Mouse (Mus musculus) Patski (cell line): ENCODE data around the gene Amt. TPM values are rescaled to one million over a fixed set of nuclear protein-coding genes. Genes with fewer than 3 reads are reported as not detected.
"Not testable (repeated sequence)": the region's sequence is repeated elsewhere in the genome, so short reads cannot be mapped to it uniquely, and the experiment has no call there.

ENCODE experiments used
- ATAC-seq: fragments of 100-300 bp; one replicate; pipeline ENCODE4 v1.8.0; 2021
- CTCF ChIA-PET: fragments of 350-600 bp; sonication (Branson Sonifier 250); formaldehyde crosslinking; loops from one replicate; lab custom pipeline; 2022; ENCODE audit warnings: inconsistent platforms; lab: Charles Lee
- POLR2A ChIA-PET: fragments of 350-600 bp; sonication (Branson Sonifier 250); formaldehyde crosslinking; loops from one replicate; lab custom pipeline; 2022; ENCODE audit warnings: antibody characterized with exemption, inconsistent platforms; lab: Charles Lee
- DNase-seq: peaks from one replicate; pipeline ENCODE4 v3.0.0-alpha.2; 2011; ENCODE audit warnings: low read depth, low spot score
- H3K27me3 ChIP-seq: fragments of 371-371 bp; one replicate; pipeline ENCODE4 v1.5.1; 2021
- CTCF ChIP-seq: fragments of 100-300 bp; IDR thresholded peaks from one replicate; pipeline ENCODE4 v1.5.1; 2021
- in situ Hi-C: fragments of 300-500 bp; cut with MboI; formaldehyde crosslinking; loops from 3 replicates; pipeline ENCODE4 v1.11.1; 2018; ENCODE audit warnings: low pct_unique_long_range_greater_than_20kb, mixed read lengths
- polyA plus RNA-seq: library from polyadenylated mRNA; unstranded; gene quantifications from one replicate; pipeline ENCODE4 v1.2.3, GENCODE M21; 2021

Gene Amt
- polyA plus RNA-seq, 1 experiment from 2014 or later, result 6.0 TPM

GRCm38 (mm10) chr9:108278697-108279450, 17.8 kb upstream of the Amt start:
- no peaks in the 10 kb centered on the region for H3K27me3 ChIP-seq
- in situ Hi-C loops, result loop anchor here (5.0 kb wide), 1 partner anchor 77 kb away; no protein-coding TSS in a partner anchor
- ATAC-seq (no peak), DNase-seq (no peak)
- ChIA-PET CTCF (interaction anchor here (0.6 to 1.7 kb wide), 5 partner anchors 14 to 183 kb away, joined by 3 read pairs; no protein-coding TSS in a partner anchor), POLR2A (interaction anchor here (0.6 kb wide), 1 partner anchor 39 kb away, joined by 3 read pairs; no protein-coding TSS in a partner anchor)
- TF ChIP-seq CTCF, result peak; percentile 83

- ChIA-PET CTCF (interaction anchor here (0.9 to 1.7 kb wide), 3 partner anchors 15 to 185 kb away, joined by 3 to 4 read pairs (median 3); no protein-coding TSS in a partner anchor), POLR2A (no interaction called here)
- in situ Hi-C loops, result loop anchor here (5.0 kb wide), 1 partner anchor 143 kb away; no protein-coding TSS in a partner anchor
- DNase-seq, result no peak
- no peaks in the 10 kb centered on the region for H3K27me3 ChIP-seq
- no peak for TF ChIP-seq CTCF
- peak; percentile 69 for ATAC-seq
These were observed 16.4 kb upstream of the Amt start for GRCm38 (mm10) chr9:108280071-108280828.

- in situ Hi-C loops, result loop anchor here (5.0 kb wide), 1 partner anchor 147 kb away; no protein-coding TSS in a partner anchor
- DNase-seq (no peak), ATAC-seq (peak; percentile 67)
- ChIA-PET CTCF (interaction anchor here (0.8 to 2.6 kb wide), 16 partner anchors 9 to 193 kb away, joined by 3 to 20 read pairs (median 4); partner anchors contain the start of gene Dag1), POLR2A (interaction anchor here (0.7 to 0.8 kb wide), 2 partner anchors 9 to 189 kb away, joined by 3 to 5 read pairs; no protein-coding TSS in a partner anchor)
- H3K27me3 ChIP-seq, result no peaks in the 10 kb centered on the region
- peak; percentile 87 for TF ChIP-seq CTCF
These were observed 12.2 kb upstream of the Amt start for GRCm38 (mm10) chr9:108284410-108284809.

GRCm38 (mm10) chr9:108287526-108288238, 9.0 kb upstream of the Amt start:
- CTCF ChIA-PET, result interaction anchor here (1.6 kb wide), 1 partner anchor 123 kb away, joined by 3 read pairs; no protein-coding TSS in a partner anchor
- H3K27me3 ChIP-seq, ATAC-seq, DNase-seq, POLR2A ChIA-PET: not testable (repeated sequence)
- in situ Hi-C loops, result loop anchor here (5.0 kb wide), 1 partner anchor 190 kb away; no protein-coding TSS in a partner anchor

- TF ChIP-seq CTCF, result no peak
- CTCF ChIA-PET, result no interaction called here
- no peak for ATAC-seq
- POLR2A ChIA-PET, result interaction anchor here (0.6 to 0.7 kb wide), 2 partner anchors 25 to 202 kb away, joined by 3 to 4 read pairs; no protein-coding TSS in a partner anchor
- in situ Hi-C loops, result loop anchor here (5.0 kb wide), 1 partner anchor 192 kb away; no protein-coding TSS in a partner anchor
- DNase-seq, result no peak
- H3K27me3 ChIP-seq, result no peaks in the 10 kb centered on the region
These were observed 7.3 kb upstream of the Amt start for GRCm38 (mm10) chr9:108289347-108289746.

- peak; percentile 84 for DNase-seq
- peak; percentile 98 for ATAC-seq
- ChIA-PET POLR2A (interaction anchor here (0.6 to 1.1 kb wide), 3 partner anchors 26 to 212 kb away, joined by 3 to 5 read pairs (median 4); no protein-coding TSS in a partner anchor), CTCF (interaction anchor here (0.6 to 1.4 kb wide), 2 partner anchors 14 to 26 kb away, joined by 3 read pairs; no protein-coding TSS in a partner anchor)
- TF ChIP-seq CTCF, result no peak
- no peaks in the 10 kb centered on the region for H3K27me3 ChIP-seq
- in situ Hi-C loops, result no loop called here
These were observed 6.5 kb upstream of the Amt start, which contains the start of gene Nicn1 for GRCm38 (mm10) chr9:108290016-108290750. Gene Nicn1, plus strand, starts transcription at chr9:108290429.

GRCm38 (mm10) chr9:108290773-108291172, 5.9 kb upstream of the Amt start:
- ATAC-seq (no peak), DNase-seq (no peak)
- in situ Hi-C loops, result no loop called here
- no peak for TF ChIP-seq CTCF
- ChIA-PET CTCF (interaction anchor here (0.6 to 1.4 kb wide), 3 partner anchors 12 to 26 kb away, joined by 3 read pairs; no protein-coding TSS in a partner anchor), POLR2A (interaction anchor here (1.1 kb wide), 1 partner anchor 212 kb away, joined by 5 read pairs; no protein-coding TSS in a partner anchor)
- H3K27me3 ChIP-seq, result no peaks in the 10 kb centered on the region

- H3K27me3 ChIP-seq, result no peaks in the 10 kb centered on the region
- ChIA-PET CTCF (interaction anchor here (0.9 kb wide), 1 partner anchor 10 kb away, joined by 3 read pairs; no protein-coding TSS in a partner anchor), POLR2A (interaction anchor here (0.6 kb wide), 1 partner anchor 213 kb away, joined by 3 read pairs; no protein-coding TSS in a partner anchor)
- in situ Hi-C loops, result no loop called here
- ATAC-seq (no peak), DNase-seq (no peak)
- TF ChIP-seq CTCF, result no peak
These were observed 5.2 kb downstream of the Amt start for GRCm38 (mm10) chr9:108301853-108302252.
